Mouse (Mus musculus) neural tube, embryonic 11.5 days (tissue): ENCODE results near the gene Erbb2. TPM values are rescaled to one million over a fixed set of nuclear protein-coding genes. Genes with fewer than 3 reads are reported as not detected.

Experiments used
- ATAC-seq: fragments of 200-750 bp; cut with Nextera tagmentation; 2 replicates; pipeline ENCODE4 v1.8.0; 2017; ENCODE audit warnings: moderate number of reproducible peaks, mild to moderate bottlenecking, moderate TSS enrichment, moderate library complexity; ENCODE audit not compliant: insufficient read depth, low FRiP score, low TSS enrichment
- DNase-seq: peaks from one replicate; pipeline ENCODE4 v3.0.0-alpha.2; 2015; ENCODE audit warnings: low spot score
- H3K27ac ChIP-seq: fragments of 300-500 bp; sonication (generic); 2 replicates; pipeline ENCODE4 v1.5.1; 2014; ENCODE audit warnings: low read depth, mild to moderate bottlenecking, low read length
- H3K27me3 ChIP-seq: fragments of 300-500 bp; sonication (generic); 2 replicates; pipeline ENCODE4 v1.6.1; 2014; ENCODE audit warnings: mild to moderate bottlenecking, low read length, mixed read lengths; ENCODE audit not compliant: control insufficient read depth, insufficient read depth
- H3K36me3 ChIP-seq: fragments of 300-500 bp; sonication (generic); 2 replicates; pipeline ENCODE4 v1.6.1; 2014; ENCODE audit warnings: mild to moderate bottlenecking, low read length, moderate library complexity, mixed read lengths; ENCODE audit not compliant: control insufficient read depth, insufficient read depth
- H3K4me1 ChIP-seq: fragments of 300-500 bp; sonication (generic); 2 replicates; pipeline ENCODE4 v1.6.1; 2014; ENCODE audit warnings: low read length, mixed read lengths; ENCODE audit not compliant: control insufficient read depth, insufficient read depth
- H3K4me2 ChIP-seq: fragments of 300-500 bp; sonication (generic); 2 replicates; pipeline ENCODE4 v1.6.1; 2014; ENCODE audit warnings: low read depth, mild to moderate bottlenecking, moderate library complexity
- H3K4me3 ChIP-seq: fragments of 300-500 bp; sonication (generic); 2 replicates; pipeline ENCODE4 v1.5.1; 2014; ENCODE audit warnings: low read depth, low read length
- H3K9ac ChIP-seq: fragments of 300-500 bp; sonication (generic); 2 replicates; pipeline ENCODE4 v1.6.1; 2014; ENCODE audit warnings: mild to moderate bottlenecking, low read length
- H3K9me3 ChIP-seq: fragments of 300-500 bp; sonication (generic); 2 replicates; pipeline ENCODE4 v1.6.1; 2016; ENCODE audit warnings: low read length; ENCODE audit not compliant: control insufficient read depth
- WGBS: fragments of 180-500 bp; shearing (Covaris S2); extraction: QIAGEN DNeasy Blood & Tissue Kit; methylation state at CpG from one replicate; pipeline ENCODE4 v1.1.7; 2014; 5-methylcytosine and 5-hydroxymethylcytosine counted together
- polyA plus RNA-seq: library from polyadenylated mRNA; unstranded; fragments of >200 nt; fragmentation: Nextera tagmentation; extraction: Ambion mirVana; gene quantifications from 2 replicates; pipeline ENCODE4 v1.2.1, GENCODE M21; 2014

Gene Erbb2
- polyA plus RNA-seq, 1 experiment from 2014 or later, result 22.3 TPM

- DNase-seq, result no peak
- Histone ChIP-seq H3K9ac (peak overlapping the region; percentile 73), H3K9me3 (no peaks in the 10 kb centered on the region), H3K27ac (no peak overlapping the region; the same call in 1 of the 2 replicates), H3K36me3 (no peaks in the 10 kb centered on the region), H3K27me3 (no peaks in the 10 kb centered on the region), H3K4me2 (peak overlapping the region; percentile 79), H3K4me1 (peaks cover 4% of the 10 kb centered on the region; the same call in 1 of the 2 replicates), H3K4me3 (peak overlapping the region; percentile 65)
- 69% methylated on average over 3 of the region's 3 CpGs for WGBS
- ATAC-seq, result no peak
Measured at GRCm38 (mm10) chr11:98400816-98401215, 11.5 kb upstream of the Erbb2 start.

GRCm38 (mm10) chr11:98406621-98407020 lies 5.6 kb upstream of the Erbb2 start:
- no peak overlapping the region for H3K9ac ChIP-seq
- 0 out of 2 replicates have a peak, but pooled peaks cover 3% of the 10 kb centered on the region for H3K4me1 ChIP-seq
- WGBS, result 74% methylated on average over 6 of the region's 6 CpGs
- H3K4me2 ChIP-seq, result no peak overlapping the region
- H3K36me3 ChIP-seq, result no peaks in the 10 kb centered on the region
- H3K27ac ChIP-seq, result no peak overlapping the region
- DNase-seq, result no peak
- no peak for ATAC-seq
- H3K9me3 ChIP-seq, result no peaks in the 10 kb centered on the region
- H3K4me3 ChIP-seq, result no peak overlapping the region
- peaks cover 5% of the 10 kb centered on the region; the same call in 1 of the 2 replicates for H3K27me3 ChIP-seq

GRCm38 (mm10) chr11:98408872-98409271 lies 3.4 kb upstream of the Erbb2 start:
- Histone ChIP-seq H3K27ac (0 out of 2 replicates have a peak overlapping the region, but pooled peaks have one; percentile 8), H3K4me3 (no peak overlapping the region), H3K4me1 (peaks cover 9% of the 10 kb centered on the region), H3K9me3 (no peaks in the 10 kb centered on the region), H3K4me2 (peak overlapping the region; percentile 19; the same call in 1 of the 2 replicates), H3K27me3 (peaks cover 6% of the 10 kb centered on the region; the same call in 1 of the 2 replicates), H3K36me3 (no peaks in the 10 kb centered on the region), H3K9ac (peak overlapping the region; percentile 7; the same call in 1 of the 2 replicates)
- ATAC-seq (no peak), DNase-seq (no peak)
- WGBS, result 59% methylated on average over 8 of the region's 8 CpGs

GRCm38 (mm10) chr11:98409341-98409822 lies 2.9 kb upstream of the Erbb2 start:
- H3K4me3 ChIP-seq, result no peak overlapping the region
- peak; percentile 65 for DNase-seq
- H3K4me1 ChIP-seq, result peaks cover 14% of the 10 kb centered on the region
- ATAC-seq, result no peak
- WGBS, result 2% methylated on average over 10 of the region's 10 CpGs
- H3K27me3 ChIP-seq, result peaks cover 6% of the 10 kb centered on the region; the same call in 1 of the 2 replicates
- no peak overlapping the region for H3K27ac ChIP-seq
- H3K9me3 ChIP-seq, result no peaks in the 10 kb centered on the region
- no peaks in the 10 kb centered on the region for H3K36me3 ChIP-seq
- H3K4me2 ChIP-seq, result peak overlapping the region; percentile 19; the same call in 1 of the 2 replicates
- H3K9ac ChIP-seq, result no peak overlapping the region; the same call in 1 of the 2 replicates

- Histone ChIP-seq H3K4me3 (peak overlapping the region; percentile 82), H3K9ac (peak overlapping the region; percentile 83), H3K27ac (peak overlapping the region; percentile 70), H3K9me3 (no peaks in the 10 kb centered on the region), H3K36me3 (no peaks in the 10 kb centered on the region), H3K27me3 (peaks cover 6% of the 10 kb centered on the region; the same call in 1 of the 2 replicates), H3K4me2 (peak overlapping the region; percentile 93), H3K4me1 (peaks cover 16% of the 10 kb centered on the region)
- ATAC-seq (no peak; the same call in 1 of the 2 replicates), DNase-seq (peak; percentile 57)
- under 1% methylated on average over 40 of the region's 40 CpGs for WGBS
Measured at GRCm38 (mm10) chr11:98412797-98413301, 579 bp downstream of the Erbb2 start.

- peak overlapping the region; percentile 83; the same call in 1 of the 2 replicates for H3K9ac ChIP-seq
- ATAC-seq (no peak), DNase-seq (no peak)
- H3K4me2 ChIP-seq, result peak overlapping the region; percentile 93
- H3K4me1 ChIP-seq, result peaks cover 16% of the 10 kb centered on the region
- no peak overlapping the region for H3K27ac ChIP-seq
- WGBS, result 15% methylated on average over 7 of the region's 7 CpGs
- no peaks in the 10 kb centered on the region for H3K9me3 ChIP-seq
- H3K36me3 ChIP-seq, result no peaks in the 10 kb centered on the region
- H3K4me3 ChIP-seq, result peak overlapping the region; percentile 82
- H3K27me3 ChIP-seq, result peaks cover 6% of the 10 kb centered on the region; the same call in 1 of the 2 replicates
Measured at GRCm38 (mm10) chr11:98413731-98414130, 1.5 kb downstream of the Erbb2 start.

- Histone ChIP-seq H3K27me3 (peaks cover 6% of the 10 kb centered on the region; the same call in 1 of the 2 replicates), H3K9ac (peak overlapping the region; percentile 29; the same call in 1 of the 2 replicates), H3K36me3 (no peaks in the 10 kb centered on the region), H3K9me3 (no peaks in the 10 kb centered on the region), H3K4me2 (peak overlapping the region; percentile 93), H3K27ac (no peak overlapping the region), H3K4me3 (no peak overlapping the region; the same call in 1 of the 2 replicates), H3K4me1 (peaks cover 13% of the 10 kb centered on the region)
- WGBS, result 25% methylated on average over 2 of the region's 2 CpGs
- ATAC-seq (no peak), DNase-seq (no peak)
Measured at GRCm38 (mm10) chr11:98414162-98414561, 1.9 kb downstream of the Erbb2 start.

- Histone ChIP-seq H3K4me2 (no peak overlapping the region), H3K27ac (no peak overlapping the region), H3K9me3 (no peaks in the 10 kb centered on the region), H3K9ac (no peak overlapping the region), H3K4me1 (peaks cover 13% of the 10 kb centered on the region), H3K27me3 (no peaks in the 10 kb centered on the region), H3K4me3 (no peak overlapping the region), H3K36me3 (no peaks in the 10 kb centered on the region)
- no peak for DNase-seq
- WGBS, result 84% methylated on average over 1 of the region's 1 CpGs
- no peak for ATAC-seq
Measured at GRCm38 (mm10) chr11:98417074-98417473, 4.8 kb downstream of the Erbb2 start.

GRCm38 (mm10) chr11:98418273-98418672 lies 6.0 kb downstream of the Erbb2 start:
- no peak overlapping the region for H3K27ac ChIP-seq

More at GRCm38 (mm10) chr11:98418273-98418672, 6.0 kb downstream of the Erbb2 start:
- no peak overlapping the region for H3K4me3 ChIP-seq
- DNase-seq (no peak), ATAC-seq (no peak)
- H3K9ac ChIP-seq, result no peak overlapping the region
- no peaks in the 10 kb centered on the region for H3K36me3 ChIP-seq
- WGBS, result 67% methylated on average over 5 of the region's 6 CpGs
- H3K27me3 ChIP-seq, result no peaks in the 10 kb centered on the region
- H3K4me2 ChIP-seq, result no peak overlapping the region
- peaks cover 13% of the 10 kb centered on the region for H3K4me1 ChIP-seq
- H3K9me3 ChIP-seq, result no peaks in the 10 kb centered on the region
